Mouse (Mus musculus): ENCODE results near the gene Isl2.

- TF ChIP-seq USF1 (IDR thresholded peaks at IDR 0.05; ENCODE audit: low read depth) (no peak), CTCF (IDR thresholded peaks at IDR 0.05; ENCODE audit: control insufficient read depth, insufficient read depth, insufficient read length) (no peak), CEBPB (IDR thresholded peaks at IDR 0.05; ENCODE audit: low read depth) (no peak), MYOD1 (IDR thresholded peaks at IDR 0.05; ENCODE audit: control insufficient read depth, insufficient read length, low read depth) (no peak), FOSL1 (IDR thresholded peaks at IDR 0.05; ENCODE audit: insufficient read depth, low read length, poor library complexity, severe bottlenecking) (no peak), MYOG (IDR thresholded peaks at IDR 0.05; ENCODE audit: control insufficient read depth, extremely low read depth, insufficient read length) (no peak)
Observed at GRCm38 (mm10) chr9:55581414-55581813, 42.9 kb downstream of the Isl2 start.
